Mouse (Mus musculus) adrenal gland, postnatal 36 days (tissue): ENCODE results near the gene Tsg101. TPM values are rescaled to one million over a fixed set of nuclear protein-coding genes. Genes with fewer than 3 reads are reported as not detected.
A peak's percentile ranks its signal among the peaks of the same experiment; 100 is the strongest.
"Not testable (repeated sequence)": the region's sequence is repeated elsewhere in the genome, so short reads cannot be mapped to it uniquely, and the experiment has no call there.

ENCODE experiments used
- DNase-seq, 2 experiments: peaks; one replicate each; pipeline ENCODE4 v3.0.0; 2021; ENCODE audit warnings: mixed read lengths in 1 of 2
- long read RNA-seq, 2 experiments: library from polyadenylated mRNA; stranded (forward); transcript quantifications; one replicate each; pipeline ENCODE4 v2.0.0; 2021; ENCODE audit warnings: borderline sequencing depth in 2 of 2
- total RNA-seq, 2 experiments: library from RNA; stranded (reverse); gene quantifications; 2 replicates each; pipeline ENCODE4 v1.2.3; 2021

Tsg101 gene
- 10 to 100 TPM; 68.5 to 80.8 TPM for total RNA-seq
- long read RNA-seq, experiment 1, transcript Tsg101-201 (10 exons, 1,949 nt): major isoform, 127 of 153 reads
- long read RNA-seq, experiment 1, partial matches to known transcripts: 7 of 153 reads
- long read RNA-seq, experiment 1, other reads (novel, unspliced or antisense): 19 of 153 reads
- long read RNA-seq, experiment 2, transcript Tsg101-201 (10 exons, 1,949 nt): major isoform, 44 of 54 reads
- long read RNA-seq, experiment 2, partial matches to known transcripts: 1 of 54 reads
- long read RNA-seq, experiment 2, other reads (novel, unspliced or antisense): 9 of 54 reads

DNA sequence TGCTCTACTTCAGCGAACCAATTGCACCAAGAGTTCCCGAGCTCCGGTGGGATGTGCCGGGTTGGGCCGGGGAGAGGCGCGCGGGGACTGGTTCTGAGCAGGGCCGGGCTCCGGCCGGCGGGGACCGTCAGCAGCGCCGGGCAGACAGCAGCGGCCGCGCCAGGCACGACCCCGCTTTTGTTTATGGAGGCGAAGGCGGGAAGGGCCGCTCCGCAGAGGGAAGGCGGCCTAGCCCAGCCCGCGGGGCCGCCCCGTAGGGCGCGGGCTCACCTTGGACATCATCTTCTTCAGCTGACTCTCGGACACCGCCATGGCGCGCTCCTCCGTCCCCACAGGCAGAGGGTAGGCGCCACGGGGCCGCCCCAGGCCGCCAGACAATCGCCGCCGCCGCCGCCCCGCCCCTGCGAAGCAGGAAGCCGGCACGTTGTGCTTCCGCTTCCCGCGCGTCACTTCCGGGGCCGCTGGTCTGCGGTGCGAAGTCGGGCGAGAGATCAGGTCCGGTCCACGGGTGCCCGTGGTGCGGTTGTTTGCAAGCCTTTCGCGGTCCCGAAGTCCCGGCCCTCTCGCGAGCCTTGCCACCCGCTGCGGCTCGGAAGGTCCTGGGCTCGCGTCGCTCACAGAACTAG lies at the start of gene Tsg101:
Gene Tsg101, minus strand, starts transcription at position 419 of the 626 bp plus-strand sequence.
- peak; percentile 96 to 98 for DNase-seq

DNA sequence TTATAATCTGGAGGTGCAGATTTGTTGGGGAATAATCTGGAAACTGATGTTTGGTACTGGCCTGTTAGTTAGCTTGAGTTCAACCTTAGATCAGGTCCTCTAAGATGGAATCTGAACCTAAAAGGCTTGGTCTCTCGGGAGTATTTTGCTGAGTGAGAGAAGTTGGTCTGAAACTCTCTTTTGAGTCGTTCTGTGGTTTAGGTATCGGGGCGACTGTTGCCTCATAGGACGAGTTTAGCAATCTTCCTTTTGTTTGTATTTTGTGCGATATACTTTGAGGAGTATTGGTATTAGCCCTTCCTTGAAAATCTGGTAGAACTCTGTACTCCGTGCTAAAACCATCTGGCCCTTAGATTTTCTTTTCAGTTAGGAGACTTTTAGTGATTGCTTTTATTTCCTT lies 44.3 kb upstream of the Tsg101 start:
- no peak for DNase-seq

DNA sequence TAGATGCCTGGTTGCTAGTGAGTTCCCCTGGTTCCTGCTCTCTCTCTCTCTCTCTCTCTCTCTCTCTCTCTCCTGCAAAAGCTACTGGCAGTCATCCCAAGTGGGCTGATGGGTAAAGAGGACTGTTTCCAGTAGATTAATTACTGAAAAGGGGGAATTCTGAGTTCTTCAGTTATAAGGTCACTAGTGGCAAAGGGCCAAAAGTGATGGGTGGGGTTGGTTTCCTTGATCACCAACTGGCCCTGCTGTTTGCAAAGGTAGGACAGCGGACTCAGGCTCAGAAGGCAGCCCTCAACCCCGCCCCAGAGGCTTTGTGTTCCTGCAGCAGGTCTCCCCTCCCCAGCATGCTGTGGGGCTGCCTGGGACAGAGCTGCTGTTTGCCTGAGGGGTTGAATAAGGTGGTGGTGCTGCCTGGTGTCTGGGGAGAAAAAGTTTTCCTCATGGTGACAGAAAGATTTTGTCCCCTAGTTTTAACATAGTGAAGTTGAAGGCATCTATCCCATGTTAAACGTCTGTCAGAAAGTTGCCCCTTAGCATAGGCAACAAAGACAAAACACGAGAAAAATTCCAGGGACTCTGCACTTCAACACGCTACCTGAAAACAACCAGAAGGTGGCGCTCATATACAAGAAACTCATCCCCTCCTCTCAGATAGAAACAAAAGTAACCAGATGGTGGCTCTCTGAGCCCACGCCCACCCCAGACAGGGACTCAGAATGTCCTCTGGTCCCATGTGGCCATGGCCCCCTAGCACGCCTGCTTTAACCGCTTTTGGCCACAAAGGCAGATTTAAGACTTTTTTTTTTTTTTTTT lies 43.2 kb upstream of the Tsg101 start:
- DNase-seq: peak; percentile 47 to 70

DNA sequence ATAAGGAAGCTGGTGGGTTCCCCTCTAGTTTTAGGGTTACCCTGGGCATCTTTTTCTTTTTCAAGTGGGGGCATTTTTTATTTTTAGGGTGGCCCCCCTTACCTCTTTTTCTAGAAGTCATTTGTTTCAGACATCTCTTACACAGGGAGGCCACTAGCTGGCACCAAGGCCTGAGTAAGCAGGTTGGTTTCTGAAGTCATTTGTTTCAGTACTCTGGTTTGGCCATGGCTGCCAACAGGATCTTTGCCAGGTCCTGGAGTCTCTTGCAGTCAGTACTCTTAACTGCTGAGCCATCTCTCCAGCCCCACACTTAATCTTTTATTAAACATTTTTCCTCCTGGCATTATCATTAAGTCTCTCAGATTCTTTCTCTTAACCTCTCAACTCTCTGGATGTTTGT lies 42.4 kb upstream of the Tsg101 start:
- peak; percentile 34 to 46 for DNase-seq

DNA sequence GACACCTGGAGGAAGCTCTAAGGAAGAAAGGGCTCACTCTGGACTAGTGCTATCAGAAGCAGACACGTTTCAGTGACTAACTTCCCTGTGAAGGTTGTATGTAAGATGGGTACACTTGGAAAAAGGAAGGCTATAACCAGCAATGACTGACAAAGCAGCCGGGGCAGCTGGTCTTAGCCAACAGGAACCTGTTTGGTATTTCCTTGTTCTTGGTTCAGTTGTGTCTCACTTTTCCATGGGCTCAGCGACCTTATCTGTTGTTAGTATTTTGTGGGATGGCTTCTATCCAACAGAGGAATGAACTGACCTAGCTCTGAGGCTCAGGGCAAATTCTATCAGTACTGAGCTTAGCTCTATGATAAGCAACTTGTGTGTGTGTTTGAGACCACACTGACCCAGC lies 41.2 kb upstream of the Tsg101 start:
- no peak for DNase-seq

DNA sequence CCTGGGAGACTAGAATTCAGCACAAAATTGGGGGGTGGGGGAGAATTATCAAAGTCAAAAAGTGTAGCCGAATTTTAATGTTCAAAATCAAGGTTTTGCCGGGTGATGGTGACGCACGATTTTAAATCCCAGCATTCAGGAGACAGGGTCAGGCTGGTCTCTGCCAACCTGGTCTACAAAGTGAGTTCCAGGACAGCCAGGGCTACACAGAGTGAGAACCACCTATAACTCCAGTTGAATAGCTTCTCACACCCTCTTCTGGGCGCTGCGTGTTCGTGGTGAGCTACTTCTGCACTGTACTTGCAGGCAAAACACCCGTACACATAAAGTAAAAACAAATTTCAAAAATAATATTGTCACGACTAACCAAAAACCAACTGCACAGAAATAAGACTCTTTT lies 39.1 kb upstream of the Tsg101 start:
- no peak for DNase-seq

DNA sequence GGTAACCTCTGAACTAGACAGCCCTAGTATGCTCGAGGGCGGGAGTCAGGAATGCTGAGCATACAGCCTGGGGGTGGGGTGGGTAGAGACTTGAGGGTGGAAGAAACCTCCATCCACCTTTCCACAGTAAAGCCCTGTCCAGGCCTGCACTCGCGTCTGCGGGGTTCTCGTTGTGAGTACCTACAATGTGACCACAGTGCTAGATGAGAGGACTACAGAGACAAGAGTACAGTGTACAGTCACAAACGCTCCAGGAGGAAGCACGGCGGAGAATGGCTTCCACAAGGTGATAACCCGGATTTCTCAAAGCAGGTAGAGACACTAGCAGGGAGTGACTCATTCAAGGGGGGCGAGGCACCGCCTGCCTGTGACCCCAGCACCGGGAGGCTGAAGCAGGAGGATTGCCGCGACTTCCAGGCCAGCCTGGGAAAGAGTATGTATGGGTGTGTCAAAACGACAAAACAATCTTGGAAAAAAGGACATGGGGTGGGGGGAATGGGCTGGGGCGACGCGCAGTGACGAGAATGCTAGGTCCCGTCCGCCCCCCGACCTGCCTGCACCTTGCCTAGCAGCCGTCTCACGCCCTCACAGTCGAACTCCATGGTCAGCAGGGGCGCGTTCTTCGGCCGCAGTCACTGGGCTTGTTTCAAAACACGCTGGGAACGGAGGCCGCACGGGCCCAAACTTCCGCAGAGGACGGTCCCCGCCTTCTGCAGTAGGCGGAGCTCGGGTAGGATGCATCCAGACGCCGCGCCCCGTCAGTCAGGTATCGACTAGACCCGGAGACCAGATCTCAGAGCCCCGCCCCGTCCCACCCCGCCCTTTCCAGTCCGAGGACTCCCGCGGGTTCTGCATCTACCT lies 38.3 kb upstream of the Tsg101 start, which contains the start of gene Uevld:
Gene Uevld, minus strand, starts transcription at position 697 of the 861 bp plus-strand sequence.
- peak; percentile 97 to 98 for DNase-seq

DNA sequence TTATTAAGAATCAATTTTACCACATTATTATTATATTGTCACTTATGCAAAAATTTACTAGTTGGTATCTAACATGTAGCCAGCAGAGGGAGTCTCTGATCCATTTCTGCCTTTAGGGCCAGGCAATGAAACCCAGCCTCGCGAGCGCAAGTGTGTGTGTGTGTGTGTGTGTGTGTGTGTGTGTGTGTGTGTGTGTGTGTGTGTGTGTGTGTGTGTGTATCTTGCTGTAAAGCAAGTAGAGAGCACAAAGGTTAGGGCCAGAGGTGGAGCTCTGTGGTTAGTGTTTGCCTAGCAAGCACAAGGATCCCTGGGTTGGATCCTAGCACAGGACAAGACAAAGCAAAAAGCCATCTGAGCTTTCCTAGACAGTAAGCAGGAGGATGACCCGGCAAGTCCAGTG lies 16.1 kb upstream of the Tsg101 start:
- DNase-seq: peak; percentile 12 to 18

DNA sequence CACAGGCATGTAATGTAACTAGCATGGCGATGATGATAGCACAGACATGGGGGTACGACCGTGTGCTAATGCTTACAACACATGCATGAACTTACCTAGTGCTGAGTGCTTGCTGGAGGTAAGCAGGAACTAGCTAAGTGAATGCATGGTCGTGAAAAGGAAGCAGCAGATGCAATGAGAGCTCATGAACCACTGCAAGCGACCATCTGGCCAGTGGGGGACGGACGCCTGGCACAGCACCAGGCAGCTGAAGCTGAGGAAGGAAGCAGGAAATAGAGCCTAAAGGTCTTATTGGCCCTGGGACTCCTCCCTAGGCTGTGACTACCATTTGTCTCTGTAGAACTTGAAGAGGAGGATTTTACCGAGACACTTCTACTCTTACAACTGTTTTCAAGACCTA lies 15.0 kb upstream of the Tsg101 start:
- DNase-seq: no peak

DNA sequence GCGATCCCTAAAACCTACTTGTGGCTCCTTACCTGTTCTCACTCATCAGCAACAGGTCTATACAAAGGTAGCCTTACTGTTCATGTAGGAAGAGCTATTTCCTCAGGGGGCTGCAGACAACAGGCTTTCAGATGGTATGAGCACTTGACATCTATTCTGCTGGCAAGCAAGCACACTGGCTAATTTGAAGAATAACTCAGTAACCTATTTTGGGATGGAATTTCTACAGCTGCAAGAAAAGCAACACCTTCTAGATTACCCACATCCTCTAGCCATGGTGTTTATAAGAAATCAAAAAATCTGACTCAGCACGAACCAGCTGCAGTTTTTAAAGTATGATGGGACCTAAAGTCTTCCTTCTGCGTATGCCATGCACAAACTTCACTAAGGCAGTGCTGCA lies 11.6 kb upstream of the Tsg101 start:
- DNase-seq: no peak

DNA sequence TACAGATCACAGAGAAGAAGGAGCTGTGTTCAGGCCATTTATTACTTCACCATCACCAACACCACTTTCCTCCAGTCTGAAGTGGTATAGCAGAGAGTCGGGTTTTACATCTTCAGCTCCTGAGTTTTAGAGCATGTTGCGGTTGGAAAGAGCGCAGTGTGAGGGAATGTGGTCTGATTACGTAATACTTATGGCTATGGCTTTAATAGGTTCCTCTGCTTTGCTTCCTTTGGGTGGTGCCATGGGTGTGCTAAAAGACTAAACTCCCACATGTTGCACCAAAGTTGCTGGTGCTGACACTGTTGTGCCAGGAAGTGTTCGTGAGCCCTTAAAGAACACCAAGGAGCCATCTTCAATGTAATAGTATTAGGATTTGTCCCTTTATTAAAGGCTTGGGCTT lies 8.5 kb upstream of the Tsg101 start:
- no peak for DNase-seq

DNA sequence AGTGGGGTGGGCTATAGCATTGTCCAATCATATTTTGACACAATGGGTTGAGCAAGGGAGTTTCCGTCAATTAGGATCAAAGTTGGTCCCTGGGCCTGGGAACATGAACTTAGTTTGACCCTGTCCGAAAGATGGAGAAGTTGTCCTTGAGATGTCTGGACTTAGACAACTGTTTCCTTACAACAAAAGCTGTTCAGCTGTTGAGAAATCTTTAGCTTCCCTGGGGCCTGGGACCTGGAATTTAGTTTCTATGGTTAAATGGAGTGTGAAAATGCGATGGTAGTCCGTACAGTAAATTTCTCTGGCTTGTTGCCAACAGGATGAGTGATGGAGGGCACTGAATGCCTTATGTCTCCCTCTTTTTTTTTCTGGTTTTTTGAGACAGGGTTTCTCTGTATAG lies 2.3 kb upstream of the Tsg101 start:
- no peak for DNase-seq

DNA sequence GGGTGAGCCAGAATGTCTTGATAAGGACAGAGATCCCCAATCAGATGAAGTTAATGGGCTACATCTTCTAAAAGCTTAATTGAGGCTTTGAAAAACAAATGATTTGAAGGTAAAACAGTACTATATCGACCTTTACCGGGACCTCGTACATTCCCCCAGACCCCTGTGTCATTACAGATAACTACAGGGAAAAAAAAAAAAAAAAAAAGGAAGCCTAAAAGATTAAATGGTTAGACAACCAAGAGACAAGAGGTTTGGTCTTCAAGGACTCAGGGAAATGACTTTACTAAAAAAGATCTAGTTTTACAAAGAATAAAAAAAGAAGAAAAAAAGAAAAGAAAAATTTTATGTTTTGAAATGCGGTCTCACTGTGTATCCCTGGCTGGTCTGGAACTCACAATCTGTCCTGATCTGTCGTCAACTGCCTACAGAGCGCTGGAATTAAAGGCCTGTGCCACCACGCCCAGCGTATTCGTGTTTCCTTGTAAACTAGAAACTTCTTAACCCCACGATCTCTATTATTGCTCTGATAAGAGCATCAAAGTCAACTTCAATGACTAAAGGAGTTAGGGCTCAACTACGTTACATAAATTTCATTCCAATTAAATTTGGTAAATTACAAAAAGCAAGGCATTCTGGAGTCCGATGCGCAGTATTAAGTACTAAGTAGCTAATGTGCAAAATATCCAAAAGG lies 944 bp downstream of the Tsg101 start:
- DNase-seq: no peak

DNA sequence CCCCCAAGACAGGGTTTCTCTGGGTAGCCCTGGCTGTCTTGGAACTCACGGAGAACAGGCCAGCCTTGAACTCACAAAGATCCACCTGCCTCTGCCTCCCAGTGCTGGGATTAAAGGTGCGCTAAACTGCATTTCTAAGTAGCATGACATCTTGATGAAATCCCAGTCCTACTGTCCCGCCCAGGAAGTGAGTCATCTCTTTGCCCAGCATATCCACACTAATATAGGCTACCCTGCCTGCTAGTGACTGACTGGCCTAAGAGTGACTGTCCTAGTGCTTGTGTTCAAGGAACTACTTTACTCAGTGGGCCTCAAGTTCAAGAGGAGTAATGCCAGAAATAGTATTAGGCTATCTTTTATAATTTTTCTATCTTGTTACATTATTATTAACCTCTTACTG lies 3.4 kb downstream of the Tsg101 start:
- DNase-seq: no peak

DNA sequence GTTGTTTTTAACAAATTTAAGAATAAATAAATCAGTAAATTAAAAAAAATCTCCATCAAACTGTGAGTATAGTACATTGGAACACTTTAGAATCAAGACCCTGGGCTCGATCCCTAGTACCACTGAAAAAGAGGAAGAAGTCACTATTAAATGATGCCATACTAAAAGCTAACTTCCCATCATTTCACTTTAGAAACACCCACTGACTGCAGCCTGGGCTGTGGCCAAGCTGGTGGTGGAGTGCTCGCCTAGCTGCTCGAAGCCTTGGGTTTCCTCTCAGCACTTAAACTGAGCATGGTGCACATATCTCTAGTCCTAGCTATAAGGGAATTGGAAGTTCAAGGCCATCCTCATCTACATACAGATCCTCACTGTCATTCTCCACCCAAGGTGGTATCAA lies 8.5 kb downstream of the Tsg101 start:
- DNase-seq: no peak

DNA sequence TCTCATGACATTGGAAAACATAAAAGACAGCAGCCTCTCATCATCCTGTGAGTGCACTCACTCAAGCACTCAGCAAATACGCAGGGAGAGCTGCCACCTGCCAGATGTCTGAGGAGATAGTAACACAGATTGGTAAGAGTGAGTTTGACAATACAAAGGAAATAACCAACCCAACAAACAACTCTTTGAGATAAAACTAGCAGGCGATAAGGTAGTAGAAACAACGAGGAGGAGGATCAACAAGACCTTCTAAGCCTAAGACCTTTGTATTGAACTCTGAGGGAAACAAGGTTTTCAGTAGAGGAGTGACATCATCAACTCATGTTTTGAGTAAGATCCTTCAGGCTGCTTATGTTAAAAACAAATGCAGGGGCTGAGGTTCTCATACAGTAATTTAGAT lies 20.4 kb downstream of the Tsg101 start:
- DNase-seq: no peak

DNA sequence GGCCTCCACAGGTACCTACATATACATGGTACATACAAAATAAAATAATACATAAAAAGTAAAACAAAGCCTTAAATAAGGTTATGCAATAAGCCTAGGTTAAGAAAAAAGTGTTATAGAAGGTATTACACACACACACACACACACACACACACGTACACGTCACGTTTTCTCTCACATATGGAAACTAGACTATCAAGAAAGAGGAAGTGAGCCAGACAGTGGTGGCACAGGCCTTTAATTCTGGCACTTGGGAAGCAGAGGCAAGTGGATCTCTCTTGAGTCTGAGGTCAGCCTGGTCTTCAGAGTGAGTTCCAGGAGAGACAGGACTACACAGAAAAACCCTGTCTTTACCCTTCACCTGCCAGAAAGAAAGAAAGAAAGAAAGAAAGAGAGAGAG lies 24.3 kb downstream of the Tsg101 start:
- DNase-seq: no peak

DNA sequence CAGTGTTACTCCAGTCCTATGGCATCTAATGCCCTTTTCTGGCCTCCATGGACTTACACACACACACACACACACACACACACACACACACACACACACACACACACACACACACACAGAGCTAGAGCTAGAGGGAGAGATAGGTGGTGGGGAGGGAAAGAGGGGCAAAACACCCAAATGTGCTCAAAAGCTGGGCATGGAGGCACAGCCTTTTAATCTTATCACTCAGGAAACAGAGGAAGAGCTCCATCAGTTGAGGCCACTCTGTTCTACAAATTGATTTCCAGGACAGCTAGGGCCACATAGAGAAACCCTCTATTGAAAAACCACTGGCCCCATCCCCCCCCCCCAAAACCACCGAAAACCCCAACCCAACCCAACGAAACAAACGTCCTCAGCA lies 36.5 kb downstream of the Tsg101 start:
- no peak for DNase-seq

DNA sequence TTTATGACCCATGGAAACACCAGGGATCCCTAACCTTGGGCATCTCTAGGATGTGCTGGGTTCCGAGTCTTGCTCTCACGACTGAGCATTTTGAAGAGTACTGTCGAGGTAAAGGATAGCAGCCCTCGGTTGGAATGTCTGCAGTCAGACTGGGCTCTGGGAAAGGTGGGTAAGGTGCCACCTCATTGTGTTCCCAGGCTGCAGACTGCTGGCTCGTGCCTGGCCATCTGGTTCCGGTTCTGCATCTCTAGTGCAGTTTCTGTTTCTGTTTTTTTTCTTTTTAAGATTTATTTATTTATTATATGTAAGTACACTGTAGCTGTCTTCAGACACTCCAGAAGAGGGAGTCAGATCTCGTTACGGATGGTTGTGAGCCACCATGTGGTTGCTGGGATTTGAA lies 37.8 kb downstream of the Tsg101 start:
- DNase-seq: not testable (repeated sequence)

DNA sequence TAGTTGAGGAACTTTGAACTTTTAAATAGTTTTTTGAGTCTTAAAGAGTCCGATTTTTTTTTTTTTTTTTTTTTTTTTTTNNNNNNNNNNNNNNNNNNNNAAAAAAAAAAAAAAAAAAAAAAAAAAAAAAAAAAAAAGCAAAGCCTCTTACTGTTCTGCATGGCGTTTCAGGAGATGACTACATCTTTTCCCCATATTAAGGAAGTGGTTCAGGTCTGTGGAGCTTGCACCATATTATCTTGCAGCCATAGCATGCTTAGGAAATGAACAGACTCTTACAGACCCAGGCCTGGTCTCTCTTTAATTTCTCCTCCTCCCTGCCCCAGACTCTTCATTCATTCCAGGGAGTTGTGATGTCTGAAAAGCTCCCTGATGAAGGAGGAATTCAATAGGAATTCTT lies 38.8 kb downstream of the Tsg101 start:
- DNase-seq: no peak

DNA sequence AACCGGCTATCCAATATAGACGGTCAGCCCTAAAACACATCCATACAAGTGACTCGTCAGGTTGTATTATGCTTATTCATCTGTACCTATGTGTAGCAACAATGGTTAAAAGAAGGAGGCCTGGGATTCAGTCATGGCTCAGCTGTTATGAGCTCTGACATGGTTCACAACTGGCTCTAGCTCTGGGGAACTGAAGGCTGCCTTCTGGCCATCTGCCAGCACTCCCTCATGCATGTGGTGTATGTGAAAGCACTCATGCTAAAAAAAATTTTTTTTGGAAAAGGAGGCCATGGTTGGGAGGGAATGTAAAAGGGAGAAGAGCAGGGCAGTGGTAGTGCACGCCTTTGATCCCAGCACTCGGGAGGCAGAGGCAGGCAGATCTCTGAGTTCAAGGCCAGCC lies 39.9 kb downstream of the Tsg101 start:
- peak in 1 of 2 experiments; percentile 5 for DNase-seq

DNA sequence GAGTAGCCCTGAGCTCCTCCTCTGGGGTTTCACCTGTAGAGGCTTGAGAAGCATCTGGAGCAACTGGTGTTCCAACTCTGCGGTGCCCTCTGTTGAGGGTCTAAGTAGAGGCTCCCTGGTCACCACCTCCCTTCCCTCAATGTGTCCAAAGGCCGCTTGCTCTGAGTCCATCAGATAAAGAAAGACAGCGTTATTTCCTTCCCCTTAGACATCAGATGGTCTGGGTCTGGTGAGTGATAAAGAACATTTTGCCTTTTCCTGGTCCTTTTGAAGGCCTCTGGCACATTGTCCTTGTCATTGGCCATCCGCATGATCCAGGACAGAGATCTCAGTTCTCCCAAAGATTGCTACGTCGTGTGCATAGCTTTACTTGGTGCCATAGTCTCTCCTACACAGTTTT lies 42.5 kb downstream of the Tsg101 start:
- DNase-seq: no peak
